Mouse (Mus musculus): ENCODE results near the gene Crybg3. TPM values are rescaled to one million over a fixed set of nuclear protein-coding genes. Genes with fewer than 3 reads are reported as not detected.
A peak's percentile ranks its signal among the peaks of the same experiment; 100 is the strongest.

Gene Crybg3
- total and polyA plus RNA-seq, 3 experiments = 2.7 to 5.0 (median 2.8) TPM

- peak; percentile 88 for TF ChIP-seq MYC (IDR thresholded peaks at IDR 0.05; ENCODE audit: low read depth, low read length)
These were observed 41.2 kb downstream of the Crybg3 start (continued) for GRCm38 (mm10) chr16:59559300-59560200.

- Histone ChIP-seq H3K4me1 (ENCODE audit: control insufficient read depth in 1 of 2, insufficient read depth in 2 of 2) (peaks cover 2 to 48% of the 10 kb centered on the region in 2 experiments; a peak in 3 of 4 replicates), H3K9me3 (replicated peaks; ENCODE audit: low read length) (no peaks in the 10 kb centered on the region), H3K4me2 (ENCODE audit: insufficient read depth, low read depth, poor library complexity, severe bottlenecking) (peak overlapping the region; percentile 72), H3K9ac (ENCODE audit: insufficient read depth, low read depth) (peak overlapping the region; percentile 77), H3K4me3 (replicated peaks in 1 of 3; ENCODE audit: low read depth in 2 of 3, low read length in 2 of 3, poor library complexity in 1 of 3) (peak overlapping the region; percentile 49 to 60 (median 53)), H3K79me2 (replicated peaks; ENCODE audit: control insufficient read depth, extremely low read depth, insufficient read depth, poor library complexity, severe bottlenecking) (no peaks in the 10 kb centered on the region), H3K36me3 (replicated peaks in 1 of 2; ENCODE audit: control insufficient read depth in 1 of 2, insufficient read depth in 1 of 2, low read length in 1 of 2) (no peaks in the 10 kb centered on the region), H3K27ac (ENCODE audit: insufficient read depth, low read depth) (peak overlapping the region; percentile 92), H3K27me3 (replicated peaks) (no peaks in the 10 kb centered on the region)
- in situ Hi-C loops (cut with MboI; ENCODE audit: low pct_ligation_motif_present, low pct_unique_long_range_greater_than_20kb, low sequenced_read_pairs) (loop anchor here (10.0 kb wide), 1 partner anchor 84 kb away; the partner anchor contains the start of gene Riox2), dilution Hi-C loops (cut with MboI; ENCODE audit: extremely low pct_ligation_motif_present, extremely low pct_unique_long_range_greater_than_20kb, low sequenced_read_pairs) (no loop called here)
- DNase-seq (ENCODE audit: extremely low read depth) = peak; percentile 70
- TF ChIP-seq JUND (conservative IDR thresholded peaks at IDR 0.05; ENCODE audit: low read depth, low read length) = no peak; the same call in 1 of the 2 replicates
- no peak for TF ChIP-seq TBP (conservative IDR thresholded peaks at IDR 0.05; ENCODE audit: low read depth, low read length)
- no peak for TF ChIP-seq PAX5 (IDR thresholded peaks at IDR 0.05; ENCODE audit: low read length)
- no peak for TF ChIP-seq E2F4 (IDR thresholded peaks at IDR 0.05; ENCODE audit: insufficient replicate concordance, low read depth, low read length)
- TF ChIP-seq POLR2A (IDR thresholded peaks at IDR 0.05; ENCODE audit: low read depth, low read length) = 0 out of 2 replicates have a peak, but pooled peaks have one; percentile 10
- no peak; the same call in 1 of the 2 replicates for TF ChIP-seq SMC3 (IDR thresholded peaks at IDR 0.05; ENCODE audit: low read depth, low read length)
- TF ChIP-seq MAX (IDR thresholded peaks at IDR 0.05; ENCODE audit: low read length) = no peak; the same call in 1 of the 2 replicates
- TF ChIP-seq ELF1 (IDR thresholded peaks at IDR 0.05; ENCODE audit: low read depth, low read length) = no peak; the same call in 1 of the 2 replicates
- 0 out of 2 replicates have a peak, but pooled peaks have one; percentile 62 for TF ChIP-seq MEF2A (IDR thresholded peaks at IDR 0.05; ENCODE audit: borderline replicate concordance, low read depth, low read length)
- no peak for TF ChIP-seq MAZ (IDR thresholded peaks at IDR 0.05; ENCODE audit: low read depth, low read length)
- no peak for TF ChIP-seq USF2 (conservative IDR thresholded peaks at IDR 0.05; ENCODE audit: low read depth, low read length)
- TF ChIP-seq GABPA (IDR thresholded peaks at IDR 0.05; ENCODE audit: insufficient replicate concordance, low read depth, low read length) = no peak
- no peak for TF ChIP-seq USF1 (IDR thresholded peaks at IDR 0.05; ENCODE audit: low read depth, low read length)
- TF ChIP-seq BHLHE40 (IDR thresholded peaks at IDR 0.05; ENCODE audit: low read depth, low read length) = peak; percentile 97
- TF ChIP-seq NRF1 (IDR thresholded peaks at IDR 0.05; ENCODE audit: low read depth, low read length) = no peak
- no peak for TF ChIP-seq POLR2AphosphoS2 (IDR thresholded peaks at IDR 0.05; ENCODE audit: low read depth, low read length)
- TF ChIP-seq CHD1 (IDR thresholded peaks at IDR 0.05; ENCODE audit: low read depth, low read length) = no peak
- TF ChIP-seq EP300 (IDR thresholded peaks at IDR 0.05; ENCODE audit: low read length) = peak; percentile 70
- TF ChIP-seq MXI1 (IDR thresholded peaks at IDR 0.05; ENCODE audit: low read depth, low read length) = no peak; the same call in 1 of the 2 replicates
- no peak; the same call in 1 of the 2 replicates for TF ChIP-seq RAD21 (IDR thresholded peaks at IDR 0.05; ENCODE audit: low read depth, low read length)
- TF ChIP-seq ZNF384 (IDR thresholded peaks at IDR 0.05; ENCODE audit: low read depth, low read length) = no peak
- TF ChIP-seq ZKSCAN1 (IDR thresholded peaks at IDR 0.05; ENCODE audit: borderline replicate concordance, low read depth, low read length) = no peak
- TF ChIP-seq ZMIZ1 (IDR thresholded peaks at IDR 0.05; ENCODE audit: low read depth, low read length) = no peak
- peak; percentile 36; the same call in 1 of the 2 replicates for TF ChIP-seq JUN (IDR thresholded peaks at IDR 0.05; ENCODE audit: insufficient read depth, low read depth, low read length)
- TF ChIP-seq IRF4 (IDR thresholded peaks at IDR 0.05; ENCODE audit: low read depth, low read length) = peak; percentile 89
- TF ChIP-seq MYC (IDR thresholded peaks at IDR 0.05; ENCODE audit: low read depth, low read length) = peak; percentile 29; the same call in 1 of the 2 replicates
- TF ChIP-seq ETS1 (conservative IDR thresholded peaks at IDR 0.05; ENCODE audit: low read depth, low read length) = peak; percentile 88; the same call in 1 of the 2 replicates
- TF ChIP-seq CTCF (conservative IDR thresholded peaks at IDR 0.05 in 1 of 2, IDR thresholded peaks at IDR 0.05 in 1 of 2; ENCODE audit: low read depth in 2 of 2, low read length in 2 of 2) = no peak
- TF ChIP-seq UBTF (IDR thresholded peaks at IDR 0.05; ENCODE audit: low read depth, low read length) = 0 out of 2 replicates have a peak, but pooled peaks have one; percentile 31
- no peak for TF ChIP-seq ZC3H11A (IDR thresholded peaks at IDR 0.05; ENCODE audit: low read depth, low read length)
- 0 out of 2 replicates have a peak, but pooled peaks have one; percentile 56 for TF ChIP-seq CHD2 (IDR thresholded peaks at IDR 0.05; ENCODE audit: low read length)
- TF ChIP-seq NELFE (IDR thresholded peaks at IDR 0.05; ENCODE audit: low read depth, low read length) = 0 out of 2 replicates have a peak, but pooled peaks have one; percentile 39
- TF ChIP-seq MAFK (IDR thresholded peaks at IDR 0.05; ENCODE audit: insufficient replicate concordance, low read length) = peak; percentile 4; the same call in 1 of the 2 replicates
- TF ChIP-seq KAT2A (IDR thresholded peaks at IDR 0.05; ENCODE audit: insufficient replicate concordance, low read length) = no peak
- TF ChIP-seq HCFC1 (IDR thresholded peaks at IDR 0.05; ENCODE audit: low read depth, low read length) = no peak
These were observed 41.9 kb downstream of the Crybg3 start for GRCm38 (mm10) chr16:59558916-59559299.
